Mouse (Mus musculus) heart, embryonic 12.5 days (tissue): ENCODE measurements around the gene Chst5. TPM values are rescaled to one million over a fixed set of nuclear protein-coding genes. Genes with fewer than 3 reads are reported as not detected.

ENCODE experiments used
- polyA plus RNA-seq: library from polyadenylated mRNA; unstranded; fragments of >200 nt; fragmentation: Nextera tagmentation; extraction: Ambion mirVana; gene quantifications from 2 replicates; pipeline ENCODE4 v1.2.1, GENCODE M21; 2016

The Chst5 gene
- polyA plus RNA-seq, 1 experiment from 2014 or later, result 0.45 TPM

Other genes with a start within 250 kb of the Chst5 start
- not detected in 2 replicates for gene Ctrb1, start 219.4 kb downstream of the Chst5 start, polyA plus RNA-seq
- 46.4 and 47.2 TPM in 2 replicates for gene Bcar1, start 166.6 kb downstream of the Chst5 start, polyA plus RNA-seq
- 144 and 149 TPM in 2 replicates for gene Cfdp1, start 56.2 kb downstream of the Chst5 start, polyA plus RNA-seq
- gene Tmem170, start 33.7 kb downstream of the Chst5 start, polyA plus RNA-seq, result 4.4 and 4.8 TPM in 2 replicates
- gene Tmem231, start 23.4 kb upstream of the Chst5 start, polyA plus RNA-seq, result 5.4 and 7.1 TPM in 2 replicates
- 176 and 184 TPM in 2 replicates for gene Gabarapl2, start 30.3 kb upstream of the Chst5 start, polyA plus RNA-seq
- gene Adat1, start 81.9 kb upstream of the Chst5 start, polyA plus RNA-seq, result 6.5 TPM in 2 replicates
- gene Kars, start 100.9 kb upstream of the Chst5 start, polyA plus RNA-seq, result 146 and 153 TPM in 2 replicates
- 18.8 and 20.7 TPM in 2 replicates for gene Terf2ip, start 101.0 kb upstream of the Chst5 start, polyA plus RNA-seq
- 0.11 and 0.68 TPM in 2 replicates for gene Gm6793, start 104.6 kb upstream of the Chst5 start, polyA plus RNA-seq